Mouse (Mus musculus) heart, postnatal 0 days (tissue): ENCODE results near the gene Mtg2. TPM values are rescaled to one million over a fixed set of nuclear protein-coding genes. Genes with fewer than 3 reads are reported as not detected.

Source experiments
- ATAC-seq: fragments of 200-750 bp; cut with Nextera tagmentation; 2 replicates; pipeline ENCODE4 v1.8.0; 2017; ENCODE audit warnings: low read depth, moderate number of reproducible peaks, moderate library complexity; ENCODE audit not compliant: insufficient read depth
- DNase-seq: peaks from one replicate; pipeline ENCODE4 v3.0.0-alpha.2; 2016; ENCODE audit warnings: low spot score
- H3K27ac ChIP-seq: fragments of 300-500 bp; sonication (generic); 2 replicates; pipeline ENCODE4 v1.5.1; 2014; ENCODE audit warnings: low read depth, mild to moderate bottlenecking
- H3K27me3 ChIP-seq: fragments of 300-500 bp; sonication (generic); 2 replicates; pipeline ENCODE4 v1.6.1; 2014; ENCODE audit warnings: low read length, mixed read lengths; ENCODE audit not compliant: control insufficient read depth, insufficient read depth
- H3K36me3 ChIP-seq: fragments of 300-500 bp; sonication (generic); replicated peaks from 2 replicates; pipeline ENCODE4 v1.6.1; 2014; ENCODE audit warnings: low read length, mixed read lengths; ENCODE audit not compliant: control insufficient read depth, insufficient read depth
- H3K4me1 ChIP-seq: fragments of 300-500 bp; sonication (generic); 2 replicates; pipeline ENCODE4 v1.6.1; 2014; ENCODE audit warnings: antibody characterized with exemption; ENCODE audit not compliant: control insufficient read depth, insufficient read depth
- H3K4me2 ChIP-seq: fragments of 300-500 bp; sonication (generic); 2 replicates; pipeline ENCODE4 v1.6.1; 2014; ENCODE audit warnings: low read depth, mild to moderate bottlenecking, low read length, moderate library complexity
- H3K4me3 ChIP-seq: fragments of 300-500 bp; sonication (generic); 2 replicates; pipeline ENCODE4 v1.5.1; 2014; ENCODE audit warnings: low read depth, low read length
- H3K9ac ChIP-seq: fragments of 300-500 bp; sonication (generic); replicated peaks from 2 replicates; pipeline ENCODE4 v1.6.1; 2014; ENCODE audit warnings: low read depth, low read length, mixed read lengths
- H3K9me3 ChIP-seq: fragments of 300-500 bp; sonication (generic); replicated peaks from 2 replicates; pipeline ENCODE4 v1.6.1; 2016; ENCODE audit warnings: low read length; ENCODE audit not compliant: control insufficient read depth
- CTCF ChIP-seq: IDR thresholded peaks from 2 replicates; pipeline ENCODE4 v1.5.1; 2016; ENCODE audit warnings: antibody characterized with exemption, control low read depth, low read depth
- EP300 ChIP-seq: IDR thresholded peaks from 2 replicates; pipeline ENCODE4 v1.6.1; 2016; ENCODE audit warnings: antibody characterized with exemption, low read depth
- WGBS: fragments of 180-500 bp; shearing (Covaris S2); extraction: QIAGEN DNeasy Blood & Tissue Kit; methylation state at CpG from one replicate; pipeline ENCODE4 v1.1.7; 2014; 5-methylcytosine and 5-hydroxymethylcytosine counted together
- polyA plus RNA-seq: library from polyadenylated mRNA; unstranded; fragments of >200 nt; fragmentation: Nextera tagmentation; extraction: Ambion mirVana; gene quantifications from 2 replicates; pipeline ENCODE4 v1.2.1, GENCODE M21; 2015
- total RNA-seq: library from RNA; depleted of rRNA; stranded (reverse); fragments of >200 nt; gene quantifications from 2 replicates; pipeline ENCODE4 v1.2.3, GENCODE M21; 2014; ENCODE audit warnings: low replicate concordance; rRNA removed

Mtg2 gene
- total and polyA plus RNA-seq, 2 experiments from 2014 or later, result 21.3 to 33.9 TPM

GRCm38 (mm10) chr2:180126195-180126594 lies 55.8 kb downstream of the Mtg2 start:
- ATAC-seq (no peak; the same call in 1 of the 2 replicates), DNase-seq (no peak)
- 20% methylated on average over 4 of the region's 4 CpGs for WGBS
- H3K9ac ChIP-seq, result no peak overlapping the region
- no peak overlapping the region for H3K4me2 ChIP-seq
- peaks cover 3% of the 10 kb centered on the region; the same call in 1 of the 2 replicates for H3K36me3 ChIP-seq
- TF ChIP-seq CTCF (no peak), EP300 (no peak)
- no peaks in the 10 kb centered on the region for H3K27me3 ChIP-seq
- H3K4me3 ChIP-seq, result no peak overlapping the region
- H3K27ac ChIP-seq, result no peak overlapping the region
- H3K4me1 ChIP-seq, result peaks cover 12% of the 10 kb centered on the region; the same call in 1 of the 2 replicates
- no peaks in the 10 kb centered on the region for H3K9me3 ChIP-seq

- Histone ChIP-seq H3K4me2 (no peak overlapping the region), H3K4me3 (no peak overlapping the region), H3K36me3 (peaks cover 3% of the 10 kb centered on the region; the same call in 1 of the 2 replicates), H3K9me3 (no peaks in the 10 kb centered on the region), H3K4me1 (peaks cover 12% of the 10 kb centered on the region; the same call in 1 of the 2 replicates), H3K27ac (no peak overlapping the region), H3K9ac (no peak overlapping the region), H3K27me3 (no peaks in the 10 kb centered on the region)
- no peak for ATAC-seq
- no peak for DNase-seq
- WGBS, result 50% methylated on average over 1 of the region's 1 CpGs
- TF ChIP-seq EP300 (no peak), CTCF (no peak)
Measured at GRCm38 (mm10) chr2:180127675-180128074, 57.3 kb downstream of the Mtg2 start.

- no peak for ATAC-seq
- TF ChIP-seq CTCF (no peak), EP300 (no peak)
- DNase-seq, result no peak
- Histone ChIP-seq H3K9me3 (no peaks in the 10 kb centered on the region), H3K4me1 (peaks cover 5% of the 10 kb centered on the region; the same call in 1 of the 2 replicates), H3K4me2 (no peak overlapping the region), H3K36me3 (peaks cover 10% of the 10 kb centered on the region), H3K27me3 (no peaks in the 10 kb centered on the region), H3K4me3 (no peak overlapping the region), H3K9ac (no peak overlapping the region), H3K27ac (no peak overlapping the region)
- 61% methylated on average over 4 of the region's 4 CpGs for WGBS
Measured at GRCm38 (mm10) chr2:180133231-180133630, 62.8 kb downstream of the Mtg2 start.

GRCm38 (mm10) chr2:180133911-180134310 lies 63.5 kb downstream of the Mtg2 start:
- H3K4me3 ChIP-seq, result no peak overlapping the region

GRCm38 (mm10) chr2:180135414-180135813 lies 65.0 kb downstream of the Mtg2 start:
- Histone ChIP-seq H3K9ac (no peak overlapping the region), H3K4me3 (no peak overlapping the region), H3K27me3 (no peaks in the 10 kb centered on the region), H3K9me3 (no peaks in the 10 kb centered on the region), H3K4me2 (no peak overlapping the region), H3K27ac (no peak overlapping the region), H3K4me1 (peaks cover 5% of the 10 kb centered on the region; the same call in 1 of the 2 replicates), H3K36me3 (peaks cover 31% of the 10 kb centered on the region)
- ATAC-seq (no peak), DNase-seq (no peak)
- no peak for TF ChIP-seq EP300
- no peak for TF ChIP-seq CTCF
- 58% methylated on average over 5 of the region's 5 CpGs for WGBS

More at GRCm38 (mm10) chr2:180133911-180134310, 63.5 kb downstream of the Mtg2 start:
- no peak overlapping the region for H3K4me2 ChIP-seq
- no peak overlapping the region for H3K9ac ChIP-seq
- H3K27ac ChIP-seq, result no peak overlapping the region
- TF ChIP-seq EP300, result no peak
- TF ChIP-seq CTCF, result no peak
- no peaks in the 10 kb centered on the region for H3K9me3 ChIP-seq
- peaks cover 5% of the 10 kb centered on the region; the same call in 1 of the 2 replicates for H3K4me1 ChIP-seq
- DNase-seq (no peak), ATAC-seq (no peak)
- peaks cover 17% of the 10 kb centered on the region for H3K36me3 ChIP-seq
- H3K27me3 ChIP-seq, result no peaks in the 10 kb centered on the region
- 76% methylated on average over 3 of the region's 3 CpGs for WGBS

Other genes with a start within 250 kb of the Mtg2 start
- 4.4 and 5.9 TPM in 2 replicates for gene Taf4, start 93.9 kb upstream of the Mtg2 start, total RNA-seq
- 1.8 TPM in 2 replicates for gene Taf4, start 93.9 kb upstream of the Mtg2 start, polyA plus RNA-seq
- 32.5 and 36.0 TPM in 2 replicates for gene Lsm14b, start 45.6 kb upstream of the Mtg2 start, total RNA-seq
- 5.7 and 6.1 TPM in 2 replicates for gene Lsm14b, start 45.6 kb upstream of the Mtg2 start, polyA plus RNA-seq
- gene Psma7, start 28.2 kb upstream of the Mtg2 start, total RNA-seq, result 163 and 234 TPM in 2 replicates
- 457 and 460 TPM in 2 replicates for gene Psma7, start 28.2 kb upstream of the Mtg2 start, polyA plus RNA-seq
- gene Ss18l1, start 28.1 kb upstream of the Mtg2 start, total RNA-seq, result 3.3 and 5.3 TPM in 2 replicates
- gene Ss18l1, start 28.1 kb upstream of the Mtg2 start, polyA plus RNA-seq, result 2.2 and 2.3 TPM in 2 replicates
- not detected in 2 replicates for gene Hrh3, start 33.9 kb downstream of the Mtg2 start, total RNA-seq
- gene Hrh3, start 33.9 kb downstream of the Mtg2 start, polyA plus RNA-seq, result not detected in 2 replicates
- gene Osbpl2, start 48.7 kb downstream of the Mtg2 start, total RNA-seq, result 22.0 and 30.2 TPM in 2 replicates
- 32.4 and 34.4 TPM in 2 replicates for gene Osbpl2, start 48.7 kb downstream of the Mtg2 start, polyA plus RNA-seq
- gene Adrm1, start 100.9 kb downstream of the Mtg2 start, total RNA-seq, result 74.5 and 115 TPM in 2 replicates
- gene Adrm1, start 100.9 kb downstream of the Mtg2 start, polyA plus RNA-seq, result 130 and 156 TPM in 2 replicates
- gene Lama5, start 155.3 kb downstream of the Mtg2 start, total RNA-seq, result 69.6 and 95.7 TPM in 2 replicates
- 16.6 and 16.9 TPM in 2 replicates for gene Lama5, start 155.3 kb downstream of the Mtg2 start, polyA plus RNA-seq
- gene Rps21, start 186.8 kb downstream of the Mtg2 start, total RNA-seq, result 706 and 957 TPM in 2 replicates
- 356 and 378 TPM in 2 replicates for gene Rps21, start 186.8 kb downstream of the Mtg2 start, polyA plus RNA-seq
- gene Cables2, start 202.9 kb downstream of the Mtg2 start, total RNA-seq, result 14.6 and 15.3 TPM in 2 replicates
- 6.2 and 6.5 TPM in 2 replicates for gene Cables2, start 202.9 kb downstream of the Mtg2 start, polyA plus RNA-seq
- gene Rbbp8nl, start 219.3 kb downstream of the Mtg2 start, total RNA-seq, result not detected in 2 replicates
- gene Rbbp8nl, start 219.3 kb downstream of the Mtg2 start, polyA plus RNA-seq, result not detected in 2 replicates